Mouse (Mus musculus) heart, postnatal 0 days (tissue): ENCODE measurements around the gene 1600014C10Rik. TPM values are rescaled to one million over a fixed set of nuclear protein-coding genes. Genes with fewer than 3 reads are reported as not detected.

Experiments used
- ATAC-seq: fragments of 200-750 bp; cut with Nextera tagmentation; 2 replicates; pipeline ENCODE4 v1.8.0; 2017; ENCODE audit warnings: low read depth, moderate number of reproducible peaks, moderate library complexity; ENCODE audit not compliant: insufficient read depth
- DNase-seq: peaks from one replicate; pipeline ENCODE4 v3.0.0-alpha.2; 2016; ENCODE audit warnings: low spot score
- H3K27ac ChIP-seq: fragments of 300-500 bp; sonication (generic); 2 replicates; pipeline ENCODE4 v1.5.1; 2014; ENCODE audit warnings: low read depth, mild to moderate bottlenecking
- H3K27me3 ChIP-seq: fragments of 300-500 bp; sonication (generic); 2 replicates; pipeline ENCODE4 v1.6.1; 2014; ENCODE audit warnings: low read length, mixed read lengths; ENCODE audit not compliant: control insufficient read depth, insufficient read depth
- H3K36me3 ChIP-seq: fragments of 300-500 bp; sonication (generic); replicated peaks from 2 replicates; pipeline ENCODE4 v1.6.1; 2014; ENCODE audit warnings: low read length, mixed read lengths; ENCODE audit not compliant: control insufficient read depth, insufficient read depth
- H3K4me1 ChIP-seq: fragments of 300-500 bp; sonication (generic); 2 replicates; pipeline ENCODE4 v1.6.1; 2014; ENCODE audit warnings: antibody characterized with exemption; ENCODE audit not compliant: control insufficient read depth, insufficient read depth
- H3K4me2 ChIP-seq: fragments of 300-500 bp; sonication (generic); 2 replicates; pipeline ENCODE4 v1.6.1; 2014; ENCODE audit warnings: low read depth, mild to moderate bottlenecking, low read length, moderate library complexity
- H3K4me3 ChIP-seq: fragments of 300-500 bp; sonication (generic); 2 replicates; pipeline ENCODE4 v1.5.1; 2014; ENCODE audit warnings: low read depth, low read length
- H3K9ac ChIP-seq: fragments of 300-500 bp; sonication (generic); replicated peaks from 2 replicates; pipeline ENCODE4 v1.6.1; 2014; ENCODE audit warnings: low read depth, low read length, mixed read lengths
- H3K9me3 ChIP-seq: fragments of 300-500 bp; sonication (generic); replicated peaks from 2 replicates; pipeline ENCODE4 v1.6.1; 2016; ENCODE audit warnings: low read length; ENCODE audit not compliant: control insufficient read depth
- CTCF ChIP-seq: IDR thresholded peaks from 2 replicates; pipeline ENCODE4 v1.5.1; 2016; ENCODE audit warnings: antibody characterized with exemption, control low read depth, low read depth
- EP300 ChIP-seq: IDR thresholded peaks from 2 replicates; pipeline ENCODE4 v1.6.1; 2016; ENCODE audit warnings: antibody characterized with exemption, low read depth
- WGBS: fragments of 180-500 bp; shearing (Covaris S2); extraction: QIAGEN DNeasy Blood & Tissue Kit; methylation state at CpG from one replicate; pipeline ENCODE4 v1.1.7; 2014; 5-methylcytosine and 5-hydroxymethylcytosine counted together
- polyA plus RNA-seq: library from polyadenylated mRNA; unstranded; fragments of >200 nt; fragmentation: Nextera tagmentation; extraction: Ambion mirVana; gene quantifications from 2 replicates; pipeline ENCODE4 v1.2.1, GENCODE M21; 2015
- total RNA-seq: library from RNA; depleted of rRNA; stranded (reverse); fragments of >200 nt; gene quantifications from 2 replicates; pipeline ENCODE4 v1.2.3, GENCODE M21; 2014; ENCODE audit warnings: low replicate concordance; rRNA removed

Gene 1600014C10Rik
- total and polyA plus RNA-seq, 2 experiments from 2014 or later, result 15.9 to 16.5 TPM

DNA sequence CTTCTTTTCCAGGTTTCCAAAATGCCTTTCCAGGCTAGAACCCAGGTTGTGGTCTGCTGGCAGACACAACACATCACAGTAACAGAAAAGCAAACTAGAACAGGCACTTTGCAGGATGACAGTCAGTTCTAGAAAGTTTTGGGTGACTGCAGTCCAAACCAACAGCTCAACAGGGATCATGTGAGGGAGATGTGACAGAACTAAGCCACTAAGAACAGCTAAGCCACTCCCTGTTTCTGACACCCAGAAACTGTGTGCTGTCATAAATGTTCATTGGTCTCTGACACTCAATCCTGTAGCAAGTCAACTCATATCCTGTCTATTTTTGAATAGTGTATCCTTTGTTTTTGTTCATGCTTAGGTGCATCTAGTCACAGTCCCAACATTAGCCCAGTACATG lies 54.1 kb downstream of the 1600014C10Rik start:
- no peaks in the 10 kb centered on the region for H3K36me3 ChIP-seq
- no peaks in the 10 kb centered on the region for H3K4me1 ChIP-seq
- ATAC-seq (no peak), DNase-seq (no peak)
- H3K27ac ChIP-seq, result no peak overlapping the region
- no peaks in the 10 kb centered on the region for H3K27me3 ChIP-seq
- no peaks in the 10 kb centered on the region for H3K9me3 ChIP-seq
- no peak overlapping the region for H3K4me2 ChIP-seq
- no peak overlapping the region for H3K4me3 ChIP-seq
- H3K9ac ChIP-seq, result no peak overlapping the region
- TF ChIP-seq EP300 (no peak), CTCF (no peak)

DNA sequence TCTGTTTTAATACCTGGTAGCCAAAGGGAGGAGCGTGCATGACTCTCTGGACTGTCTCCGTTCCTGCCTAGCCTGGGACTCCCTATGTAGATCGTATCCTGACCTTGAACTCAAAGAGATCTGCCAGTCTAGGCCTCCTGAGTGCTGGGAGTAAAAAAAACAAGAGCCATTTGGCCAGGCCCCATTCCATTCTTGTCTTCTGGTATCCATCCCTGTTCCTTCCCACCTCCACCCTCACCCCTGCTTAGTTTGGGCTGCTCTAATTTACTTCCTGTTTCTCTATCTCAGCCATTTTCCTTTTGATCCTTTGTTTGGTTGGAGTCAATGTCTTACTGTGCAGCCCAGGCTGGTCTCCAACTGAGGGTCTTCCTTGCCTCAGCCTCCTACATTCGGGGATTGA lies 59.4 kb downstream of the 1600014C10Rik start:
- no peak overlapping the region for H3K4me2 ChIP-seq
- H3K27me3 ChIP-seq, result no peaks in the 10 kb centered on the region
- no peaks in the 10 kb centered on the region for H3K9me3 ChIP-seq
- DNase-seq, result no peak
- WGBS, result 78% methylated on average over 4 of the region's 4 CpGs
- no peaks in the 10 kb centered on the region for H3K4me1 ChIP-seq
- TF ChIP-seq EP300, result no peak
- TF ChIP-seq CTCF, result no peak
- ATAC-seq, result no peak
- no peak overlapping the region for H3K4me3 ChIP-seq
- H3K9ac ChIP-seq, result no peak overlapping the region
- H3K36me3 ChIP-seq, result no peaks in the 10 kb centered on the region
- no peak overlapping the region for H3K27ac ChIP-seq

Other genes starting within 250 kb of the 1600014C10Rik start
- 22.2 and 23.7 TPM in 2 replicates for gene Uri1, start 159.7 kb upstream of the 1600014C10Rik start, total RNA-seq
- 23.4 and 25.3 TPM in 2 replicates for gene Uri1, start 159.7 kb upstream of the 1600014C10Rik start, polyA plus RNA-seq
- gene Ccne1, start 75.7 kb upstream of the 1600014C10Rik start, total RNA-seq, result 5.7 and 16.3 TPM in 2 replicates
- gene Ccne1, start 75.7 kb upstream of the 1600014C10Rik start, polyA plus RNA-seq, result 9.0 and 9.3 TPM in 2 replicates
- 6.3 and 17.5 TPM in 2 replicates for gene Plekhf1, start 44.8 kb downstream of the 1600014C10Rik start, total RNA-seq
- 6.6 and 8.6 TPM in 2 replicates for gene Plekhf1, start 44.8 kb downstream of the 1600014C10Rik start, polyA plus RNA-seq
- 27.7 and 29.2 TPM in 2 replicates for gene Pop4, start 88.2 kb downstream of the 1600014C10Rik start, total RNA-seq
- gene Pop4, start 88.2 kb downstream of the 1600014C10Rik start, polyA plus RNA-seq, result 26.3 TPM in 2 replicates